Mouse (Mus musculus): ENCODE measurements around the gene Ropn1. TPM values are rescaled to one million over a fixed set of nuclear protein-coding genes. Genes with fewer than 3 reads are reported as not detected.
A peak's percentile ranks its signal among the peaks of the same experiment; 100 is the strongest.

Ropn1 gene
- polyA plus RNA-seq, 1 experiment, result not detected

DNA sequence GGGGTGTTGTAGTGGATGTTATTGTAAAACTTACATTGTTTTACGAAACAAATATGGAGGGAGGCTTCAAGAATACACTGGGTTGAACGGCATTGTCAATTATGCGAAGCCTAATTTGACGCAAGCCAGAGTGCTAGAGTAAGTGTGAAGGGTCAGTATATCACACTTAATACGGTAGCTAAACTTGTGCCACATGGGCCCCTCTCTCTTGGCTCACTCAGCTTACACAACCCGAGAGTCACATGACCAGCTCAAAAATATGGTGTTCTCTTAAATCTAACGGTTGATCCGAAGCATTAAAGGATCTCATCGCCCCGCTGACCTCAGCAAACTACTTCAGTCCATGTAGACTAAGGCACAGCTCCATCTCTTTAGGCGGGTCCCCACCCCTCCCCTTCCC is 8.7 kb downstream of the Ropn1 start:
- Histone ChIP-seq H3K4me1 (replicated peaks; ENCODE audit: control insufficient read depth, insufficient read depth, low read length) (no peaks in the 10 kb centered on the region), H3K36me3 (ENCODE audit: control insufficient read depth, insufficient read depth, low read length) (no peaks in the 10 kb centered on the region), H3K27me3 (ENCODE audit: control insufficient read depth, insufficient read depth, low read length) (no peaks in the 10 kb centered on the region; the same call in 1 of the 2 replicates), H3K4me3 (ENCODE audit: control insufficient read depth, insufficient read depth, low read length) (no peak overlapping the region), H3K27ac (ENCODE audit: control insufficient read depth, insufficient read depth, low read length) (no peak overlapping the region)
- no peak for DNase-seq
- 56% methylated on average over 11 of the region's 11 CpGs for WGBS
- TF ChIP-seq POLR2A (IDR thresholded peaks at IDR 0.05; ENCODE audit: control insufficient read depth, extremely low read depth, insufficient read depth, low read length, poor library complexity), result no peak
- no peak for TF ChIP-seq CTCF (IDR thresholded peaks at IDR 0.05; ENCODE audit: borderline replicate concordance, control insufficient read depth, extremely low read depth, insufficient read depth, low read length, poor library complexity)

DNA sequence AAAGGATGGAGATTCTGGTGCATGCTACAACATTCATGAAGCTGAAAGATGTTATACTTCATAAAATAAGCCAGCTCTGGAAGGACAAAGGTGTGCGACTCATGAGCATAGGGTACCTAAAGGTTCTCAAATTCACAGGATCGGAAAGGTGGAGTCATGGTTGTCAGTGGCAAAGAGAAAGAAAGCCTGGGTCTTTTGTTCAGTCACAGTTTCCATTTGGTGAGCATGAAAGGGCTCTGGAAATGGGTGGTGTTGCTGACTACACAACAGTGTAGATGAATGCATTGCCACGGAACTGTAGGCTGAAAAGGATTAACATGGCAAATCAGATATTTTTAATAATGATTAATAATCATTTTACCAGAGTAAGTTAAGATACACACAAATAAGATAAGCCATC is 14.8 kb downstream of the Ropn1 start:
- TF ChIP-seq POLR2A (IDR thresholded peaks at IDR 0.05; ENCODE audit: control insufficient read depth, extremely low read depth, insufficient read depth, low read length, poor library complexity) (no peak), CTCF (IDR thresholded peaks at IDR 0.05; ENCODE audit: borderline replicate concordance, control insufficient read depth, extremely low read depth, insufficient read depth, low read length, poor library complexity) (no peak)
- Histone ChIP-seq H3K4me1 (replicated peaks; ENCODE audit: control insufficient read depth, insufficient read depth, low read length) (no peaks in the 10 kb centered on the region), H3K27me3 (ENCODE audit: control insufficient read depth, insufficient read depth, low read length) (no peaks in the 10 kb centered on the region), H3K4me3 (ENCODE audit: control insufficient read depth, insufficient read depth, low read length) (no peak overlapping the region), H3K36me3 (ENCODE audit: control insufficient read depth, insufficient read depth, low read length) (no peaks in the 10 kb centered on the region), H3K27ac (ENCODE audit: control insufficient read depth, insufficient read depth, low read length) (no peak overlapping the region)
- no peak for DNase-seq
- WGBS, result 93% methylated on average over 3 of the region's 3 CpGs

DNA sequence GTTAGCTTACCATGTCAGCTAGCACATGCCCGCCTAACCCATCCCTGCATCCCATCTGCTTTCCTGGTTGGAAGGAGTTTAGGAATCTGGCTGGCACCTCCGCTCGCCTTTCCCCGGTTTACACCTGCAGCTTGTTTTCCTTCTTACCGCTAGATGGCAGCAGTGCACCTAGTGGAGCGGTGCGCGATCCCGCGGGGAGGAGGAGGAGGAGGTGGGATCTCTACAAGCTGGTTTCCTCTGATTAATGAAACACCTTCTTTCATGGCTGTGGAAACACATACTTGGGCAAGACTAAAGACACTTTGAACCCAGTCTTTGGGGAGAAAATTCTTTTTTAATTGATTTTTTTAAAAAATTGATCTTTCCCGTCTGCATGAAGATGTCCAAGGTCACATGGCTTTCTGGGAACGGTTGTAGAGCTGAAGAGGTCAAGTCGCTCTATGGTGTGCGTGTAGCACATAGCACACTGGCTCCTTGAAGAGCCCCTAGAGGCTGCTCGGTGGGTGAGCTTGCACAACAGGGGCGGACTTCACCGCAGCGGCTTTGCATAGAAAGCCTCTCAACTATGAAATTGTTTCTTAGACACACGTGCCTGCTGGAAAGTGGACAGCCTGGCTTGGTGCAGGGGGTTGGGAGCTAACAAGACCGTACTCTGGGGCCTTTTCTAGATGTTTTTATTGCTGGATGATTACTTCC is 17.5 kb downstream of the Ropn1 start:
- H3K4me1 ChIP-seq (replicated peaks; ENCODE audit: control insufficient read depth, insufficient read depth, low read length), result no peaks in the 10 kb centered on the region
- no peak overlapping the region for H3K4me3 ChIP-seq (ENCODE audit: control insufficient read depth, insufficient read depth, low read length)
- H3K27ac ChIP-seq (ENCODE audit: control insufficient read depth, insufficient read depth, low read length), result no peak overlapping the region
- peak; percentile 60 for DNase-seq
- 6% methylated on average over 20 of the region's 20 CpGs for WGBS
- no peaks in the 10 kb centered on the region for H3K36me3 ChIP-seq (ENCODE audit: control insufficient read depth, insufficient read depth, low read length)
- TF ChIP-seq POLR2A (IDR thresholded peaks at IDR 0.05; ENCODE audit: control insufficient read depth, extremely low read depth, insufficient read depth, low read length, poor library complexity) (no peak), CTCF (IDR thresholded peaks at IDR 0.05; ENCODE audit: borderline replicate concordance, control insufficient read depth, extremely low read depth, insufficient read depth, low read length, poor library complexity) (peak; percentile 91)
- no peaks in the 10 kb centered on the region for H3K27me3 ChIP-seq (ENCODE audit: control insufficient read depth, insufficient read depth, low read length)

DNA sequence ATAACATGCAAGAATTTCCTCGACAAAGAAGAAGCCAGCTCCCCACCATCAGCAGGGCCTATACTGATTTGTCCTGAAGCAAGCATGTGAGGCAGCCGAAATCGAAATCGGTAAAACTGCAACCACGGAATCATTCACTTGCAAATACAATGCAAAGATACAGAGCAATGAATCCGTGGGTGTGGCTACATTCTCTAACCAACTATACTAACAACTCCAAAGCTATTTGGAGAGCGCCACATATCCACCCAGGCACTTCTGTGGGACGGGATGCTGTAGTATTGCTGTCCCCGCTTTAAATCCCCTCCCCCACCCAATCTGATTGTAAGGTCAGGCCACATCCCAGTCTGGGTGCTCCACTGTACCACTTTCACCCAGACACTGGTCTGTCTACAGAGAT is 18.6 kb downstream of the Ropn1 start:
- Histone ChIP-seq H3K36me3 (ENCODE audit: control insufficient read depth, insufficient read depth, low read length) (no peaks in the 10 kb centered on the region), H3K4me3 (ENCODE audit: control insufficient read depth, insufficient read depth, low read length) (no peak overlapping the region), H3K27me3 (ENCODE audit: control insufficient read depth, insufficient read depth, low read length) (no peaks in the 10 kb centered on the region), H3K4me1 (replicated peaks; ENCODE audit: control insufficient read depth, insufficient read depth, low read length) (no peaks in the 10 kb centered on the region), H3K27ac (ENCODE audit: control insufficient read depth, insufficient read depth, low read length) (no peak overlapping the region)
- 92% methylated on average over 9 of the region's 9 CpGs for WGBS
- TF ChIP-seq POLR2A (IDR thresholded peaks at IDR 0.05; ENCODE audit: control insufficient read depth, extremely low read depth, insufficient read depth, low read length, poor library complexity) (no peak), CTCF (IDR thresholded peaks at IDR 0.05; ENCODE audit: borderline replicate concordance, control insufficient read depth, extremely low read depth, insufficient read depth, low read length, poor library complexity) (no peak)
- no peak for DNase-seq

DNA sequence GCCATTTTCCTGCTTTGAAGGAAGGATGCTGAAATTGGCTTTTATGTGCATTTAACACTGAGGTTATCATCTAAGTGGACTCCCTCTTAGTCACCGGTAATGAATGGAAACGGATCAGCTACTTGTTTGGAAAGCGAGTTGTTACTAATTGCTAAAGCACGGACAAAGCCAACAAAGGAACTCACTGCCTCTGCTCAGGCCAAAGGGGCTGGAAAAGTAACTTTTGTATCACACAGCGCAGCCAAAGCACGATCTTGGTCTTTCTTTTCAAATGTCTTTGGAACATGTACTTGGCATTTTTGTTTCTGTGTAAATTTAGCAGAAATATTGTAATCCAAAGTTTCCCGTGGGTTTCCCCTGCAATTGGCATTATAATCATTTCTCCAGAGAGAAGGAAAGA is 22.2 kb downstream of the Ropn1 start:
- no peaks in the 10 kb centered on the region for H3K27me3 ChIP-seq (ENCODE audit: control insufficient read depth, insufficient read depth, low read length)
- TF ChIP-seq POLR2A (IDR thresholded peaks at IDR 0.05; ENCODE audit: control insufficient read depth, extremely low read depth, insufficient read depth, low read length, poor library complexity) (no peak), CTCF (IDR thresholded peaks at IDR 0.05; ENCODE audit: borderline replicate concordance, control insufficient read depth, extremely low read depth, insufficient read depth, low read length, poor library complexity) (no peak)
- WGBS, result 91% methylated on average over 7 of the region's 7 CpGs
- H3K36me3 ChIP-seq (ENCODE audit: control insufficient read depth, insufficient read depth, low read length), result no peaks in the 10 kb centered on the region
- no peaks in the 10 kb centered on the region for H3K4me1 ChIP-seq (replicated peaks; ENCODE audit: control insufficient read depth, insufficient read depth, low read length)
- no peak overlapping the region for H3K27ac ChIP-seq (ENCODE audit: control insufficient read depth, insufficient read depth, low read length)
- no peak for DNase-seq
- H3K4me3 ChIP-seq (ENCODE audit: control insufficient read depth, insufficient read depth, low read length), result no peak overlapping the region

DNA sequence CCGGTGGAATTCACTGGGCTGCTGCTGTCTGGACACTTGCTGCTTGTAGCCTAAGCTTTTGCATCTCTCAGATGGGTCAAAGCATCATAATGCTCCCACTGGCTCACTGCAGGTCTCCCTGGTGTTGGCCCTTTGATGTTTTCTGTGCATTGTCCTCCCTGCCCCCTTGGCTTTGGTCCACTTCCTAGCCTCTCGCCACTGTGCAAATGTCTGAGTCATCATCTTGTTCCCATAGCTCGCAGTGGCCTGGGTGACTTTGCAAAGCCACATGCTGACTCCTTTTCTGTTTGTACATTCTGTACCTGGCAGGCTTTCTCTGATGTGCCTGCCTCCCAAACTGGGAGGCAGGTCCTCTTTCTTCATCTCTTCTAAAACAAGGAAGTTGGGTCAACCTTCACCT is 23.1 kb downstream of the Ropn1 start:
- TF ChIP-seq POLR2A (IDR thresholded peaks at IDR 0.05; ENCODE audit: control insufficient read depth, extremely low read depth, insufficient read depth, low read length, poor library complexity), result no peak
- no peak for TF ChIP-seq CTCF (IDR thresholded peaks at IDR 0.05; ENCODE audit: borderline replicate concordance, control insufficient read depth, extremely low read depth, insufficient read depth, low read length, poor library complexity)
- H3K4me1 ChIP-seq (replicated peaks; ENCODE audit: control insufficient read depth, insufficient read depth, low read length), result no peaks in the 10 kb centered on the region
- H3K36me3 ChIP-seq (ENCODE audit: control insufficient read depth, insufficient read depth, low read length), result no peaks in the 10 kb centered on the region
- DNase-seq, result no peak
- no peak overlapping the region for H3K27ac ChIP-seq (ENCODE audit: control insufficient read depth, insufficient read depth, low read length)
- no peak overlapping the region for H3K4me3 ChIP-seq (ENCODE audit: control insufficient read depth, insufficient read depth, low read length)
- no peaks in the 10 kb centered on the region for H3K27me3 ChIP-seq (ENCODE audit: control insufficient read depth, insufficient read depth, low read length)
- 34% methylated on average over 3 of the region's 3 CpGs for WGBS

DNA sequence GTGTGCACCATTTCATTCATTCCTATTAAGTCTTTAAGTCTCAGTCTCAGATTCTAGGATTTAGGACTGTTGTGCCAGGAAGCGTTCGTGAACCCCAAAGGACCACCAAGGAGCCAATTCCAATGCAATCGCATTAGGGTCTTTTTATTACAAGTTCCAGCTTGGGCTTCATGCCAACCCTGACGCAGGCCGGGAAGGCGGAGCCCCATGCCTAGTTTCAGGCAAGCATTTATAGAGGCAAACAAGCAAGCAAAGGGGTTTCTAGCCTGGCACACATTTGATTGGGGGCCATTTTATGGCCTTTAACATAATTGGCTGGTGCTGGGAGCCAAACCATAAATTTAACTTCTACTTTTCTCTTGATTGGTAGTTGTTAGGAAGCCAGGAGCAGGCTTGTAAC is 24.6 kb downstream of the Ropn1 start:
- Histone ChIP-seq H3K27me3 (ENCODE audit: control insufficient read depth, insufficient read depth, low read length) (no peaks in the 10 kb centered on the region), H3K27ac (ENCODE audit: control insufficient read depth, insufficient read depth, low read length) (no peak overlapping the region), H3K36me3 (ENCODE audit: control insufficient read depth, insufficient read depth, low read length) (no peaks in the 10 kb centered on the region), H3K4me1 (replicated peaks; ENCODE audit: control insufficient read depth, insufficient read depth, low read length) (no peaks in the 10 kb centered on the region), H3K4me3 (ENCODE audit: control insufficient read depth, insufficient read depth, low read length) (no peak overlapping the region)
- DNase-seq, result no peak
- TF ChIP-seq POLR2A (IDR thresholded peaks at IDR 0.05; ENCODE audit: control insufficient read depth, extremely low read depth, insufficient read depth, low read length, poor library complexity) (no peak), CTCF (IDR thresholded peaks at IDR 0.05; ENCODE audit: borderline replicate concordance, control insufficient read depth, extremely low read depth, insufficient read depth, low read length, poor library complexity) (no peak)
- 97% methylated on average over 6 of the region's 6 CpGs for WGBS
